Comparison of ENCODE assay signal across 24 mouse cellular contexts in genomic region chr16:64526883-64527282, GRCm38 (mm10).
A peak's percentile ranks its signal among the peaks of the same experiment; 100 is the strongest.
DNase-seq lines count a peak whose midpoint lies in the region; ATAC-seq and TF ChIP-seq lines count a peak whose summit lies in the region.
"Had no signal": no experiment of that assay in that cellular context is flagged by ENCODE, and none has a peak within 500 bp of the region (broad histone marks: within the 10 kb centered on the region; RNA-seq: fewer than 3 reads in every experiment).

No protein-coding gene starts in this region.

- peak; percentile 40 for DNase-seq in heart, adult 11 months
- DNase-seq in heart, postnatal 14 days, result no peak
- peak; percentile 72 for DNase-seq in kidney, postnatal 0 days (ENCODE audit: low spot score)
- DNase-seq in kidney, adult 2 months, result no peak
- peak; percentile 3 for DNase-seq in kidney, postnatal 14 days
- DNase-seq: adrenal gland, adult 8-10 months; adrenal gland, postnatal 14 days; adrenal gland, postnatal 36 days; B cell, adult 2 months; cerebellum, adult 11-12 months; cerebellum, adult 2 months; cerebellum, adult 9-10 months; cerebellum, postnatal 10 days; cerebellum, postnatal 25 days had no signal

- no peaks in the 10 kb centered on the region for H3K27me3 ChIP-seq in kidney, postnatal 0 days (ENCODE audit: insufficient read depth, low read length)
- no peaks in the 10 kb centered on the region for H3K27me3 ChIP-seq in kidney, adult 2 months (replicated peaks; ENCODE audit: control insufficient read depth, insufficient read depth, low read length)
- H3K27me3 ChIP-seq in kidney, embryonic 15.5 days, result no peaks in the 10 kb centered on the region
- H3K27me3 ChIP-seq: CH12.LX; embryonic facial prominence, embryonic 12.5 days; forebrain, embryonic 13.5 days; forebrain, embryonic 15.5 days had no signal

- no peaks in the 10 kb centered on the region for H3K36me3 ChIP-seq in kidney, postnatal 0 days (ENCODE audit: insufficient read depth, low read length)
- H3K36me3 ChIP-seq in kidney, adult 2 months (ENCODE audit: control insufficient read depth, insufficient read depth, low read length), result no peaks in the 10 kb centered on the region
- no peaks in the 10 kb centered on the region for H3K36me3 ChIP-seq in kidney, embryonic 15.5 days
- H3K36me3 ChIP-seq: embryonic facial prominence, embryonic 10.5 days; embryonic facial prominence, embryonic 12.5 days; forebrain, embryonic 15.5 days; G1E had no signal

- no peak overlapping the region for H3K4me2 ChIP-seq in kidney, postnatal 0 days (ENCODE audit: low read length)
- H3K4me2 ChIP-seq in kidney, embryonic 15.5 days, result no peak overlapping the region
- H3K4me2 ChIP-seq: embryonic facial prominence, embryonic 12.5 days; forebrain, embryonic 13.5 days; forebrain, embryonic 15.5 days had no signal

- H3K9me3 ChIP-seq in kidney, postnatal 0 days (replicated peaks; ENCODE audit: low read length), result no peaks in the 10 kb centered on the region
- H3K9me3 ChIP-seq in kidney, embryonic 15.5 days (replicated peaks), result no peaks in the 10 kb centered on the region
- H3K9me3 ChIP-seq: embryonic facial prominence, embryonic 10.5 days; embryonic facial prominence, embryonic 12.5 days; forebrain, embryonic 13.5 days; forebrain, embryonic 15.5 days; G1E had no signal

- ATAC-seq in kidney, postnatal 0 days (replicated peaks; ENCODE audit: low FRiP score, low read depth), result no peak
- ATAC-seq in kidney, embryonic 15.5 days (replicated peaks; ENCODE audit: low FRiP score), result no peak
- ATAC-seq: activated CD4-positive, CD25-positive, alpha-beta regulatory T cell, adult 4 months; CD4-positive, CD25-positive, alpha-beta regulatory T cell, adult 4 months; forebrain, embryonic 13.5 days; forebrain, embryonic 15.5 days; Patski had no signal

- no peak overlapping the region for H3K9ac ChIP-seq in kidney, postnatal 0 days (ENCODE audit: low read depth, low read length)
- no peak overlapping the region for H3K9ac ChIP-seq in kidney, embryonic 15.5 days
- H3K9ac ChIP-seq: embryonic facial prominence, embryonic 12.5 days; forebrain, embryonic 13.5 days; forebrain, embryonic 15.5 days had no signal

- WGBS in kidney, postnatal 0 days, result 63% methylated on average over 2 of the region's 2 CpGs
- WGBS in kidney, adult 2 months, result 73% methylated on average over 2 of the region's 2 CpGs
- WGBS in kidney, embryonic 15.5 days, result 60% methylated on average over 2 of the region's 2 CpGs

- H3K27ac ChIP-seq in kidney, postnatal 0 days, result no peak overlapping the region
- no peak overlapping the region for H3K27ac ChIP-seq in kidney, adult 2 months (ENCODE audit: insufficient read depth, low read depth, low read length)
- no peak overlapping the region for H3K27ac ChIP-seq in kidney, embryonic 15.5 days
- H3K27ac ChIP-seq: embryonic facial prominence, embryonic 10.5 days; embryonic facial prominence, embryonic 12.5 days; forebrain, embryonic 13.5 days; forebrain, embryonic 15.5 days had no signal

- no peak for TF ChIP-seq CTCF in kidney, postnatal 0 days (IDR thresholded peaks at IDR 0.05; ENCODE audit: low read depth)
- TF ChIP-seq CTCF in kidney, adult 2 months (conservative IDR thresholded peaks at IDR 0.05; ENCODE audit: insufficient read depth, insufficient read length, low read depth, low read length), result no peak

- H3K4me3 ChIP-seq in kidney, postnatal 0 days (replicated peaks; ENCODE audit: low read depth, low read length), result no peak overlapping the region
- H3K4me3 ChIP-seq in kidney, adult 2 months (ENCODE audit: insufficient read depth, low read depth, low read length), result no peak overlapping the region
- H3K4me3 ChIP-seq in kidney, embryonic 15.5 days (replicated peaks), result no peak overlapping the region
- H3K4me3 ChIP-seq: embryonic facial prominence, embryonic 10.5 days; embryonic facial prominence, embryonic 12.5 days; forebrain, embryonic 13.5 days; forebrain, embryonic 15.5 days had no signal

- no peak for TF ChIP-seq POLR2A in kidney, adult 2 months (IDR thresholded peaks at IDR 0.05; ENCODE audit: low read depth, low read length)

- intact Hi-C loops in heart, postnatal 14 days (cut with DNase I), result no loop called here

- H3K4me1 ChIP-seq in kidney, postnatal 0 days (replicated peaks; ENCODE audit: insufficient read depth, low read length), result no peaks in the 10 kb centered on the region
- no peaks in the 10 kb centered on the region for H3K4me1 ChIP-seq in kidney, adult 2 months (ENCODE audit: control insufficient read depth, insufficient read depth, low read length)
- no peaks in the 10 kb centered on the region for H3K4me1 ChIP-seq in kidney, embryonic 15.5 days
- H3K4me1 ChIP-seq: embryonic facial prominence, embryonic 10.5 days; embryonic facial prominence, embryonic 12.5 days; forebrain, embryonic 13.5 days; forebrain, embryonic 15.5 days had no signal

Comparison
In these comparisons a context has a peak if more than half of its experiments do, and no peak if none do; other contexts are left out.
1. DNase-seq: peak in heart, adult 11 months (single experiment), kidney, postnatal 0 days (single experiment) and kidney, postnatal 14 days (single experiment); none in heart, postnatal 14 days (0 of 2) and kidney, adult 2 months (single experiment).